Mouse (Mus musculus) neural tube, embryonic 11.5 days (tissue): ENCODE measurements around the gene Hmgcl. TPM values are rescaled to one million over a fixed set of nuclear protein-coding genes. Genes with fewer than 3 reads are reported as not detected.
A peak's percentile ranks its signal among the peaks of the same experiment; 100 is the strongest.

Experiments
- ATAC-seq: fragments of 200-750 bp; cut with Nextera tagmentation; 2 replicates; pipeline ENCODE4 v1.8.0; 2017; ENCODE audit warnings: moderate number of reproducible peaks, mild to moderate bottlenecking, moderate TSS enrichment, moderate library complexity; ENCODE audit not compliant: insufficient read depth, low FRiP score, low TSS enrichment
- DNase-seq: peaks from one replicate; pipeline ENCODE4 v3.0.0-alpha.2; 2015; ENCODE audit warnings: low spot score
- H3K27ac ChIP-seq: fragments of 300-500 bp; sonication (generic); 2 replicates; pipeline ENCODE4 v1.5.1; 2014; ENCODE audit warnings: low read depth, mild to moderate bottlenecking, low read length
- H3K27me3 ChIP-seq: fragments of 300-500 bp; sonication (generic); 2 replicates; pipeline ENCODE4 v1.6.1; 2014; ENCODE audit warnings: mild to moderate bottlenecking, low read length, mixed read lengths; ENCODE audit not compliant: control insufficient read depth, insufficient read depth
- H3K36me3 ChIP-seq: fragments of 300-500 bp; sonication (generic); 2 replicates; pipeline ENCODE4 v1.6.1; 2014; ENCODE audit warnings: mild to moderate bottlenecking, low read length, moderate library complexity, mixed read lengths; ENCODE audit not compliant: control insufficient read depth, insufficient read depth
- H3K4me1 ChIP-seq: fragments of 300-500 bp; sonication (generic); 2 replicates; pipeline ENCODE4 v1.6.1; 2014; ENCODE audit warnings: low read length, mixed read lengths; ENCODE audit not compliant: control insufficient read depth, insufficient read depth
- H3K4me2 ChIP-seq: fragments of 300-500 bp; sonication (generic); 2 replicates; pipeline ENCODE4 v1.6.1; 2014; ENCODE audit warnings: low read depth, mild to moderate bottlenecking, moderate library complexity
- H3K4me3 ChIP-seq: fragments of 300-500 bp; sonication (generic); 2 replicates; pipeline ENCODE4 v1.5.1; 2014; ENCODE audit warnings: low read depth, low read length
- H3K9ac ChIP-seq: fragments of 300-500 bp; sonication (generic); 2 replicates; pipeline ENCODE4 v1.6.1; 2014; ENCODE audit warnings: mild to moderate bottlenecking, low read length
- H3K9me3 ChIP-seq: fragments of 300-500 bp; sonication (generic); 2 replicates; pipeline ENCODE4 v1.6.1; 2016; ENCODE audit warnings: low read length; ENCODE audit not compliant: control insufficient read depth
- WGBS: fragments of 180-500 bp; shearing (Covaris S2); extraction: QIAGEN DNeasy Blood & Tissue Kit; methylation state at CpG from one replicate; pipeline ENCODE4 v1.1.7; 2014; 5-methylcytosine and 5-hydroxymethylcytosine counted together
- polyA plus RNA-seq: library from polyadenylated mRNA; unstranded; fragments of >200 nt; fragmentation: Nextera tagmentation; extraction: Ambion mirVana; gene quantifications from 2 replicates; pipeline ENCODE4 v1.2.1, GENCODE M21; 2014

Hmgcl gene
- polyA plus RNA-seq, 1 experiment from 2014 or later = 62.7 TPM

DNA sequence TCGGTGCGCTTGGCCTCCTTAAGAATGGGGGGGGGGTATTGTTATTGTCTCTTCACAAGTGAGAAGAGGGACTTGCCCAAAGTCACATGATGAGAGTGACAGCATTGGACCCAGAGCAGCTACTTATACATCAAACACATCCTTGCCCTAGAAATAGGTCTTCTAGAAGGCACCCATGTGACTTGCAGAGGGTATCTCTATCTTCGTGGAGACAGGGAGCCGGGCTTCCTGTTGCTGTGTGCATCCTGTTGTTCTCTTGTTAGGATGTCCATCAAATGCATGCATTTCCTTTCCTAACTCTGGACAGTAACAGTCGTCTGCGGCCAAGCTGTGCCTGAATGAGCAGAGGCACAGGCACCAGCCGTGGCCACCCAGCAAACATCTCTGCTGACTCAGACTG lies 34.7 kb upstream of the Hmgcl start:
- H3K4me2 ChIP-seq = no peak overlapping the region
- WGBS = 77% methylated on average over 7 of the region's 7 CpGs
- no peaks in the 10 kb centered on the region for H3K4me1 ChIP-seq
- no peaks in the 10 kb centered on the region for H3K36me3 ChIP-seq
- no peak overlapping the region for H3K27ac ChIP-seq
- H3K4me3 ChIP-seq = no peak overlapping the region
- H3K27me3 ChIP-seq = no peaks in the 10 kb centered on the region
- ATAC-seq (no peak), DNase-seq (no peak)
- no peaks in the 10 kb centered on the region for H3K9me3 ChIP-seq
- H3K9ac ChIP-seq = no peak overlapping the region

DNA sequence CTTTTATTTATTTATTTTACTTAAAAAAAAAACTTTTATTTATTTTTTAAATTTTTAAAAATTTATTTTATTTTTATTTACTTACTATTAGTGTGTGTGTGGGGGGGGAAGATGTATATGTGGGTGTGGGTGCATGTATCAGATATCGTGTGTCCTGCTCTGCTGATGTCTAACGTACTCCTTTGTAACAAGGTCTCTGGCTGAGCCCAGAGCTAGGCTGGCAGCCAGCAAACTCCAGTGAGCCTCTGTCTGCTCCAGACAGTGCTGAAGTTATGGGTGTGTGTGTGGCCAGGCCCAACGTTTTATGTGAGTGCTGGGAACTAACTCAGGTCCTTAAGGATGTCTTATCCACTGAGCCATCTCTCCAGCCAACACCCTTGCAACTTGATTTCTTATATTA lies 34.1 kb upstream of the Hmgcl start:
- H3K27ac ChIP-seq = no peak overlapping the region
- 72% methylated on average over 3 of the region's 3 CpGs for WGBS
- ATAC-seq = no peak

DNA sequence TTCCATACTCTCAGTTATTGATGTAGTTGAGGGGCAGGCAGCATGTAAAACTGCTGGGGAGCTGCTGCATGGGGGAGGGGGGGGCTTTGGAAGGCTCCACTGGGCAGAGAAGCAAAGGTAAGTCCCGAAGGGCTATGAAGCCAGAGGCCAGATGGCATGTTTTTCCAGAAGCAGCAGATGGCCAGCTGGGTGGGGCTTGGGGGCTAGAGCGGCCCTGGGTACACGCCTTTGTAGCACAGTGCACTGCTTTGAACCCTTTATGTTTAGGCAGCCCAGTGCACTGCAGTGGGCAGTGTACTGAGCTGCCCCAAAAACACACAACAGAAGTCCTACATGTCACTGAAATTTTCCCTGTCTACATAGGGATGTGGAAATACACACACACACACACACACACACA lies 33.4 kb upstream of the Hmgcl start:
- H3K4me2 ChIP-seq = no peak overlapping the region
- H3K9me3 ChIP-seq = no peaks in the 10 kb centered on the region
- no peak overlapping the region for H3K9ac ChIP-seq
- DNase-seq = peak; percentile 59
- H3K36me3 ChIP-seq = no peaks in the 10 kb centered on the region
- ATAC-seq = peak; percentile 63
- no peaks in the 10 kb centered on the region for H3K27me3 ChIP-seq
- H3K4me1 ChIP-seq = no peaks in the 10 kb centered on the region
- 0 out of 2 replicates have a peak overlapping the region, but pooled peaks have one; percentile 56 for H3K27ac ChIP-seq
- 11% methylated on average over 3 of the region's 3 CpGs for WGBS
- H3K4me3 ChIP-seq = no peak overlapping the region

More for the DNA sequence above, 34.1 kb upstream of the Hmgcl start:
- Histone ChIP-seq H3K27me3 (no peaks in the 10 kb centered on the region), H3K9ac (no peak overlapping the region), H3K9me3 (no peaks in the 10 kb centered on the region), H3K4me3 (no peak overlapping the region), H3K36me3 (no peaks in the 10 kb centered on the region), H3K4me1 (no peaks in the 10 kb centered on the region), H3K4me2 (no peak overlapping the region)
- no peak for DNase-seq

DNA sequence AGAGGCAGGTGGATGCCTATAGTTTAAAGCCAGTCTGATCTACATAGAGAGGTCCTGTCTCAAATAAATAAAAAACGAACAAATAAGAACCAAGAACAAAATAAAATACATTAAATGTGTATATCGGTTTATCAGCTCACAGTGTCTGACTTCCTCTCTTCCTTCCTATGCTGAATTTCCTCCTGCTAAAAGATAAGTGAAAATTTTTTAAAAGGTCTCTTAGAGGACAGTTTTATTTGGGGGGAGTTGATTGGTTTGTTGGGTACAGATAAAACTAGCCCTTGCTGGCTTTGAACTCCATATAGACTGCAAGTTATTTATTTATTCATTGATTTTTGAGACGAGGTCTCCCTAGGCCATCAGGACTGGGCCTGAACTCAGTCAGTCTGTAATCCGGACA lies 32.8 kb upstream of the Hmgcl start:
- Histone ChIP-seq H3K9ac (no peak overlapping the region), H3K27me3 (no peaks in the 10 kb centered on the region), H3K4me2 (no peak overlapping the region), H3K9me3 (no peaks in the 10 kb centered on the region), H3K4me3 (no peak overlapping the region), H3K27ac (peak overlapping the region; percentile 56; the same call in 1 of the 2 replicates), H3K4me1 (no peaks in the 10 kb centered on the region), H3K36me3 (no peaks in the 10 kb centered on the region)
- 78% methylated on average over 4 of the region's 4 CpGs for WGBS
- DNase-seq (no peak), ATAC-seq (no peak)

DNA sequence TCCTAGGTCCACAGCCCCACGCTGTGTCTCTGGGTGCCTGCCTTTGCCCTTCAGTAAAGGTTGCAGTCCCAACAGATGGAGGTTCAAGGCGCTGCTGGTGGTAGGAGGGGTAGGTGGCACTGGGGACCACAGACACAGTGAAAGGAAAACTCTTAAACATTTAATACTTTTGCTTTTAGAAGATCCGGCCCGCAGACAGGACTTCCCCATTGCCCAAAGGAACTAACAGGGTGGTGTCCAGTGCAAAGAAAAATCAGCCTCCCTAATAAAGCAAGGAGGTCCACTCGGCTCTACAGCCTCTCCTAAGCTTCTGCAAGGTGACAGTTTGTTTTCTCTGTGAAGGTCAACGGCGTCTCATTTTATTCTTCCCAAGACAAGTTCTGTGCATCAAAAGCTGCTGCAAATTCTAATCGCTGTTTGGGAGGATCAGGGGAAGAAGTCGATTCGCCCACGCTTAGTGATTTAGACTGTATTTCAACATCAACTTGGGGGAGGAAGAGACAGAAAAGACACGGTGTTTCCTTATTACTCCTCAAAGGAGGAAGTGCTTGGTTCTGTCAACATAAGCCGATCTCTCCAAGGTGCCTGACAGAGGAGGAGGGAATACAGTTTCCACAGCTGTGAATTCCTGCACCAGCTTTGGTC lies 27.5 kb upstream of the Hmgcl start:
- Histone ChIP-seq H3K4me2 (no peak overlapping the region), H3K27ac (no peak overlapping the region), H3K27me3 (no peaks in the 10 kb centered on the region), H3K4me3 (no peak overlapping the region), H3K36me3 (no peaks in the 10 kb centered on the region), H3K9me3 (no peaks in the 10 kb centered on the region), H3K9ac (no peak overlapping the region), H3K4me1 (peaks cover 8% of the 10 kb centered on the region; the same call in 1 of the 2 replicates)
- no peak for ATAC-seq
- no peak for DNase-seq
- 90% methylated on average over 13 of the region's 13 CpGs for WGBS

DNA sequence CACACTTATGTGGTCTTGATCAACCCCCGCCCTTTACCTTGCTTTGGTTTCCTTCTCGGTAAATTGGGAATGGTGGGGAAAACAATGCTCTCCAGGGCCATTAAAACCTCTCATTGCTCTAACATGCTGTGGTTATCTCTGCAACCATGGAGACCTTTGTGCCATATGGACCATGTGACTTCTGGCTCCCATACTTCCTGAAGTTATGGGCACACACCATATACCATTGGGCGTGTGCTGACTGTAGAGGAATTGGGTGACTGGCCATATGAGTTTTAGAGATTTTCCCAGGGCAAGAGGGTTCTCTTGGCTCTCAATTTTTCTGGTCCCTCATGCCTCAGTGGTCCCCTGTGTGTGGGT lies 27.0 kb upstream of the Hmgcl start:
- Histone ChIP-seq H3K9ac (no peak overlapping the region), H3K4me1 (peaks cover 8% of the 10 kb centered on the region; the same call in 1 of the 2 replicates), H3K27me3 (no peaks in the 10 kb centered on the region), H3K4me3 (no peak overlapping the region), H3K27ac (no peak overlapping the region), H3K36me3 (no peaks in the 10 kb centered on the region), H3K9me3 (no peaks in the 10 kb centered on the region), H3K4me2 (no peak overlapping the region)
- DNase-seq = no peak
- no peak for ATAC-seq
- WGBS = 88% methylated on average over 3 of the region's 3 CpGs

DNA sequence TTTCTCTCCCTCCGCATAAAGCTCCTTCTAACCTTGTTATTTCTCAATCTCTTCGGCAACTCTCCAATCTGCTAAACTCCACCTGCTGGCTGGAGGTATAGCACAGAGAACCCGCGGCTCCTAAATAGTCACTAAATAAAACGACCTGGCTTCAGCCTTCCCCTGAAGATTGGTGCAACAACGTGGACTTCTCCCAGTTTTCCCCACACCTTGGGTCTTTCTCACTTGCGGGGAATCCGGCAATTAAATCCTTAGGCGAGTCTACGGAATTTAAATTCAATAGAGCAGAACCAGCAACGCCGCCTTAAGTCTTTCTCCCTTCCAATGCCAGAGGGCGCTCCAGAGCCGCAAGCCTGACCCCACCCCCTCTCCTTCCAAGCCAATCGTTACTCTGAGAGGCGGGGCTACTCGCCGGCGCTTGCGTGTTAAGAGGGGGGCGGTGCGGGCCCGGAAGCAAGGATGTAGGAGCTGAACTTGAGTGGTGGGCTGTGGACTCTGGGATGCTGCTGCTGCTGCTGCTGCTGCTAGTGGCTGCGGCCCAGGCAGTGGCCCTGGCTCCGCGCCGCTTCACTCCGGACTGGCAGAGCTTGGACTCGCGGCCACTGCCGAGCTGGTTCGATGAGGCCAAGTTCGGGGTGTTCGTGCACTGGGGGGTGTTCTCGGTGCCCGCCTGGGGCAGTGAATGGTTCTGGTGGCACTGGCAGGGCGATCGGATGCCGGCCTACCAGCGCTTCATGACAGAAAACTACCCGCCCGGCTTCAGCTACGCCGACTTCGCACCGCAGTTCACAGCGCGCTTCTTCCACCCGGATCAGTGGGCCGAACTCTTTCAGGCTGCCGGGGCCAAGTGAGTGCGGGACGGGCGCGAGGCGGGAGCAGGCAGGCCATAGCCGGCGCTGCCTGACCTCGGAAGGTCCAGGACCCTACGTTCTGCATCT lies 25.7 kb upstream of the Hmgcl start, which contains the start of gene Fuca1:
Fuca1 (plus strand) TSS at position 432 of the 938 bp plus-strand sequence.
- H3K27me3 ChIP-seq = no peaks in the 10 kb centered on the region
- peak within 1 kb of the TSS; percentile 63 for H3K4me3 ChIP-seq
- peak; percentile 97 for DNase-seq
- 2% methylated on average over 60 of the region's 60 CpGs for WGBS
- H3K9me3 ChIP-seq = no peaks in the 10 kb centered on the region
- peak within 1 kb of the TSS; percentile 63 for H3K4me2 ChIP-seq
- H3K9ac ChIP-seq = peak within 1 kb of the TSS; percentile 74
- H3K4me1 ChIP-seq = peaks cover 8% of the 10 kb centered on the region; the same call in 1 of the 2 replicates
- H3K36me3 ChIP-seq = no peaks in the 10 kb centered on the region
- peak within 1 kb of the TSS; percentile 17 for H3K27ac ChIP-seq
- ATAC-seq = peak; percentile 92

DNA sequence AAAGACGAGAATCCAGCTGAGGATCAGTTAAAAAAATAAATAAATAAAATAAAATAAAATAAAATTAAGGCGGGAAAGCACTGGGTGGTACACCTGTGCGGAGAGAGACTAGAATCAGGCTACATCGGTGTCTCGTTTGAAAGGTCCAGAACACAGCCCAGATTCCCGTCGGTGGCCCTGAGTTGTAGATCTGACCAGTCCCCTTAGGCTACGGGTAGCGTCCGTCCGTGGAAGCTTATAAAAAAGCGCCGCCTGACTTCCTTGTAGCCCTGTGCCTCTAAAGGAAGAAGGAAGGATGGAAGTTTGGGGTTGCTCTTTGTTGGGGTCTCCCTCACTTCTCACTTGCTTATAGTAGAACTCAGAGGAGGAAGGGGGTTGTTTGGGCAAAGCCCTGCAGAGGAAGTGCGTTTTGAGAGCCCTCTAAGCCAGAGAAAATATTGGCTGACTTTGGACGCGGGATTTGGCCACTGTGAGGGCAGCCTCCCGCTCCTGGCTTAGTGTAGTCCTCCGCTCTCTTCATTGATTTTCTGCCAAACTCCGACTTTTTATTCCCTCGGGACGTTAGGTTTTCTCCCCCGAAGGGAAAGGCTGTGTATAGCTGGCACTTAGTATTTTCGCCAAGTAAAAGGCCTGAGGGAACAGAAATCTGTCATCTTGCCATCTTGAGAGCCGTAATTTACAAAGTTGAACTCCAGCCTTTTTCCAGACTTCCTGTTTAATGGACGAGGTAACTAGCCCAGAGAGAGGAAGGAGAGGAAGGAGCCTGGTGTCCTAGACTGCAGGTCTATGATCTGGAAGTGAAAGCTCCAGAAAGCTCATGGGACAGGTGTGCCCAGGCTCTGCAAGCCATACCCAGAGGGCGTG lies 24.8 kb upstream of the Hmgcl start:
- 11% methylated on average over 26 of the region's 26 CpGs for WGBS

More for the DNA sequence above, 24.8 kb upstream of the Hmgcl start:
- Histone ChIP-seq H3K27ac (peak overlapping the region; percentile 17; the same call in 1 of the 2 replicates), H3K27me3 (no peaks in the 10 kb centered on the region), H3K4me3 (peak overlapping the region; percentile 63), H3K4me2 (peak overlapping the region; percentile 63), H3K9me3 (no peaks in the 10 kb centered on the region), H3K4me1 (peaks cover 8% of the 10 kb centered on the region; the same call in 1 of the 2 replicates), H3K9ac (peak overlapping the region; percentile 74), H3K36me3 (no peaks in the 10 kb centered on the region; the same call in 1 of the 2 replicates)
- no peak for ATAC-seq
- peak; percentile 16 for DNase-seq
